Mouse (Mus musculus) embryonic facial prominence, embryonic 12.5 days (tissue): ENCODE data around the gene 4931414P19Rik. TPM values are rescaled to one million over a fixed set of nuclear protein-coding genes. Genes with fewer than 3 reads are reported as not detected.

Source experiments
- ATAC-seq: fragments of 200-750 bp; cut with Nextera tagmentation; 2 replicates; pipeline ENCODE4 v1.8.0; 2017; ENCODE audit not compliant: insufficient number of reproducible peaks, insufficient read depth, low FRiP score, low TSS enrichment
- H3K27ac ChIP-seq: fragments of 300-500 bp; sonication (generic); 2 replicates; pipeline ENCODE4 v1.5.1; 2016; ENCODE audit warnings: mild to moderate bottlenecking
- H3K27me3 ChIP-seq: fragments of 300-500 bp; sonication (generic); 2 replicates; pipeline ENCODE4 v1.6.1; 2016; ENCODE audit warnings: mild to moderate bottlenecking, moderate library complexity
- H3K36me3 ChIP-seq: fragments of 300-500 bp; sonication (generic); 2 replicates; pipeline ENCODE4 v1.6.1; 2016; ENCODE audit warnings: mild to moderate bottlenecking
- H3K4me1 ChIP-seq: fragments of 300-500 bp; sonication (generic); 2 replicates; pipeline ENCODE4 v1.6.1; 2016
- H3K4me2 ChIP-seq: fragments of 300-500 bp; sonication (generic); replicated peaks from 2 replicates; pipeline ENCODE4 v1.6.1; 2016; ENCODE audit warnings: mild to moderate bottlenecking, moderate library complexity
- H3K4me3 ChIP-seq: fragments of 300-500 bp; sonication (generic); 2 replicates; pipeline ENCODE4 v1.5.1; 2016; ENCODE audit warnings: mild to moderate bottlenecking
- H3K9ac ChIP-seq: fragments of 300-500 bp; sonication (generic); 2 replicates; pipeline ENCODE4 v1.6.1; 2016; ENCODE audit warnings: mild to moderate bottlenecking, moderate library complexity
- H3K9me3 ChIP-seq: fragments of 300-500 bp; sonication (generic); 2 replicates; pipeline ENCODE4 v1.6.1; 2016; ENCODE audit warnings: mild to moderate bottlenecking, moderate library complexity
- WGBS: fragments of 180-500 bp; shearing (Covaris S2); methylation state at CpG from one replicate; pipeline ENCODE4 v1.1.7; 2016; 5-methylcytosine and 5-hydroxymethylcytosine counted together
- polyA plus RNA-seq: library from polyadenylated mRNA; unstranded; fragments of >200 nt; fragmentation: Nextera tagmentation; extraction: Ambion mirVana; gene quantifications from 2 replicates; pipeline ENCODE4 v1.2.1, GENCODE M21; 2016

Gene 4931414P19Rik
- polyA plus RNA-seq, 1 experiment from 2014 or later, result 10.1 TPM

DNA sequence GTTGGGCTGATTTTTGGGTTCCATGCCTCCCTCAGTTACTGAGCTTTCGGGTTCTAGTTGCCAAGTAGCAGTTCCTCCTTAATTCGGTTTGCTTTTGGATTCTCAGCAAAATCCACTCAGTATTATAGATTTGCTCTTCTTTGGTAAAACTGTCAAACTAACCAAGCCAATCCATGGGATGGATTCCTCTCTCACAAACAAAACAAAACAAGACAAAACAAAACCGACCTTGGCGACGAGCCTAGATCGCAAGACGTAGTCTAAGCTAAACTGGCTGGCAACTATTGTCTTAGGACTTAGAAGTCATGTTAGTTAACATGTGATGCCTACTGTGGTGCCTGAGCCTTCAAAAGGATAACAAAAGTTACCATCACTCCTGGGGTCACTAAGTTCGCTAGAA lies 2.1 kb downstream of the 4931414P19Rik start:
- peaks cover 7% of the 10 kb centered on the region; the same call in 1 of the 2 replicates for H3K36me3 ChIP-seq
- H3K9me3 ChIP-seq, result no peaks in the 10 kb centered on the region
- peak overlapping the region; percentile 62 for H3K4me3 ChIP-seq
- ATAC-seq, result no peak
- H3K27me3 ChIP-seq, result no peaks in the 10 kb centered on the region
- H3K4me2 ChIP-seq, result peak overlapping the region; percentile 47
- H3K4me1 ChIP-seq, result peaks cover 10% of the 10 kb centered on the region
- H3K27ac ChIP-seq, result peak overlapping the region; percentile 91; the same call in 1 of the 2 replicates
- no peak overlapping the region for H3K9ac ChIP-seq
- 84% methylated on average over 8 of the region's 8 CpGs for WGBS

DNA sequence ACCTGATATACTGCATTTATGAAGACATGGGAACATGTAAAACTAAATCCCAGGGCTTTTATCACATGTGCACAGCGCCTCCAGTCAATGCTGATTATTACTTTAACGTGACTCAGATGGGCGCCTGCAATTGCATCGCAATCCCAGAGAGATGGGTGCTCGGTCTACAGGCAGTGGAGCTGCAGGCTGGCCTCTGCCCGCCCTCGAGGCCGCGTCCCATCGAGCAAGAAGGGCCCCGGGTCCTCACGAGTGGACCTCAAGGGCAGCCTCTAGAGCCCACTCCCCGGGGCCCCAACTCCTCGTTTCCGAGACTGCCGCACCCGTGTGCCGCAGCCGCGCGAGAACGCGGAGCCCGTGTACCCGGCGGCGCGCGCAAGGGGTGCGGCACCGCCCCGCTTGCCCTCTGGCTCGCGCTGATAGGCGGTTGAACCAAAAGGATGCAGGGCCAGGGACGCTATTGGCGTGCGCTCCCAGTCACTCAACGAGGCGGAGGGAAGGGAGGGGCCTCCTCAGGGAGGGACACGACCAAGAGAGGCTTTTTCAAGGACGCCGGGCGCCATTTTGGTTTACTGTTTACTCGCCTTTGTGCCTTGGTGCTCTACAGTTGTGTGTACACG lies 2.6 kb downstream of the 4931414P19Rik start:
- Histone ChIP-seq H3K9me3 (no peaks in the 10 kb centered on the region), H3K9ac (peak overlapping the region; percentile 70), H3K27me3 (no peaks in the 10 kb centered on the region), H3K4me1 (peaks cover 10% of the 10 kb centered on the region), H3K36me3 (peaks cover 7% of the 10 kb centered on the region; the same call in 1 of the 2 replicates), H3K4me3 (peak overlapping the region; percentile 62), H3K27ac (peak overlapping the region; percentile 91), H3K4me2 (peak overlapping the region; percentile 47)
- peak; percentile 97 for ATAC-seq
- under 1% methylated on average over 46 of the region's 46 CpGs for WGBS

DNA sequence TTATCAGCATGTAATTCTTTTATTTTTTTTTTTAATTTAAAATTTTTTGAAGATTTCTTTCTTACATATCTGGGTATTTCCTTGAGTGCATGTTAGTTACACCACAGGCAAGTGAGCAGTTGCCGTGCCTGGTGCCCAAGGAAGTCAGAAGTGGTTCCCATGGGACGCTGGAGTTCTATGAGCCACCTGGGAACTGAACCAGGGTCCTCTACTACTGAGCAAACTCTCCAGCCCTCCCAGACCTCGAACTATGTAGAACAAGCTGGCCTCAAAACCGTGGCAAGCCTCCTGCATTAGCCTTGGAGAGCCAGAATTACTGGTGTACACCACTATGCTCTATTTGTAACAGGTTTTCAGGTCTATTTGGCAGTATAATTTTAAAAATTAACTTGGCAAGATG lies 3.2 kb downstream of the 4931414P19Rik start:
- Histone ChIP-seq H3K4me1 (peaks cover 10% of the 10 kb centered on the region), H3K36me3 (peaks cover 7% of the 10 kb centered on the region; the same call in 1 of the 2 replicates)
- no peak for ATAC-seq

DNA sequence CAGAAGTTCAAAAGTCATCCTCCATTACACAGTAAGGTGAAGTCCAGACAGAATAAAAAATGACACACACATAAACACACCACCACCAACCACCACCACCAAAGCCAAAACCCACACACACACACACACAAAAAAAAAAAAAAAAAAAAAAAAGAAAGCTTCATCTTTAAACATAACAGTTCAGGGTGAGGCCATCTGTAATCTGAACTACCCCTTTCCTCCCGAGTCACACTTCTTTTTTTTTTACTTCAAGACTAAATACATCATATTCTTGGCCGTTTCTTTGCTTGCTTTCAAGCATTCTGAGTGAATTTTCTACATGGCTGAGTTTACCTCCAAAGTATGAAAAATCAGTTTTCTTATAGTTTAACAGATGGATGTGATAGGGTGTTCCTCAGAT lies 4.2 kb downstream of the 4931414P19Rik start:
- Histone ChIP-seq H3K27ac (no peak overlapping the region), H3K36me3 (peaks cover 7% of the 10 kb centered on the region; the same call in 1 of the 2 replicates), H3K4me1 (peaks cover 10% of the 10 kb centered on the region), H3K9me3 (no peaks in the 10 kb centered on the region), H3K27me3 (no peaks in the 10 kb centered on the region), H3K4me3 (no peak overlapping the region), H3K9ac (no peak overlapping the region), H3K4me2 (no peak overlapping the region)
- no peak for ATAC-seq
- WGBS, result 57% methylated on average over 2 of the region's 2 CpGs

More for the DNA sequence above, 3.2 kb downstream of the 4931414P19Rik start:
- peak overlapping the region; percentile 70 for H3K9ac ChIP-seq
- H3K4me3 ChIP-seq, result peak overlapping the region; percentile 62
- peak overlapping the region; percentile 47 for H3K4me2 ChIP-seq
- no peaks in the 10 kb centered on the region for H3K27me3 ChIP-seq
- 51% methylated on average over 4 of the region's 4 CpGs for WGBS
- peak overlapping the region; percentile 91 for H3K27ac ChIP-seq
- H3K9me3 ChIP-seq, result no peaks in the 10 kb centered on the region

DNA sequence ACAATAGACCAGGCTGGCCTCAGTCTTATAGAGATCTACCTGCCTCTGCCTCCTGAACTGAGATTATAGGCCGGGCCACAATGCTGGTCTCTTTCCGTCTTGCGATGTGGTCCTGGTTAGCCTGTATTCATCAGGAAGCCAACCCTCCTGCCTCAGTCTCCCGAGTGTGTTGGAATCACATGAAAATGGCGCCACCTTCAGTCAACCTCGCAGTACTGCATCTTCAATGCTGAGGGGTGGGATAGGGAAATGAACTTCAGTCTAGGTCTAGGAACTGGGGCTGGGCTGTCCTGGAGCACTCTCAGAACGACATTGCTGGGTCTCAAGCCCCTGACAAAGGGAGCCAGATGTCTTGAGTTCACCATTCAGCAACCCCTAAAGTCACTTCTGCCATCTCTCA lies 8.7 kb downstream of the 4931414P19Rik start:
- Histone ChIP-seq H3K4me2 (no peak overlapping the region), H3K4me3 (no peak overlapping the region), H3K9ac (no peak overlapping the region), H3K27ac (no peak overlapping the region), H3K36me3 (peaks cover 19% of the 10 kb centered on the region), H3K4me1 (no peaks in the 10 kb centered on the region), H3K27me3 (no peaks in the 10 kb centered on the region), H3K9me3 (no peaks in the 10 kb centered on the region)
- ATAC-seq, result no peak
- WGBS, result 81% methylated on average over 7 of the region's 7 CpGs

DNA sequence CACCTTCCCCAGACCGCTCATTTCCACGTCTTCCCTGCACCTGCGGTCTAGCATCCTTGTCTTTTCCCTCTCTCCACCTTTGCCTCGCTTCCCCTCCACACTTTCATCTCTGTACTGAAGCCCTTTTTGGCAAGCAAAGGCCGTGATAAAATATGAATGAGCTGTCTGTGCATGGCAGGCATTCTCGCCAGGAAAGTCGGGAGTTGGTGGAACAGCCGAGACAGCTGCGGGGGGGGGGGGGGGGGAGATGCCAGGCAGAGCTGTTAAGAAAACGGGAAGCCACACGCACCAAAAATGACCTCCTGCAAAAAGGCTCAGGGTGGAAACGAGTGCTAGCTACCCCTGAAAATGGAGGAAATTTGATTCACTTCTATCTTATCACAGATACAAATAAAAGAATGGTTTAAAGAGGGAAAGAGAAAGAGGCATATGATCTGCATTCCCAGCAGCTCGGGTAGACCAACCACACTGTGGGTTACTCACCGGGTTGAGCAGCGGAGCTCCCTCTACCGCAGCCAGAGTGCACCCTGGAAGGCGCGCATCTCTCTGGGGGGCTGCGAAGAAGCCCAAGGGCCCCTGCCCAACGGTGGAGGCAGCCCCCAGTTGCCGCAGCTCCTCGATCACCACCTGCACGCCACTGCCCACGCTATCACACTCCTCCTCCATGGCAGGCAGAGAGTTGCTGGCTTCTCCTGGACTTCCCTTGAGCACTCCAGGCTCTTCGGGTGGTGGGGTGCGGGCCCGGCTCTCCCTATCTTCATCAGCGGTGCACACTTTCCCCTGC lies 11.0 kb downstream of the 4931414P19Rik start:
- H3K4me1 ChIP-seq, result no peaks in the 10 kb centered on the region
- no peak overlapping the region for H3K4me3 ChIP-seq
- no peaks in the 10 kb centered on the region for H3K9me3 ChIP-seq
- no peak overlapping the region for H3K4me2 ChIP-seq
- WGBS, result 63% methylated on average over 28 of the region's 28 CpGs
- H3K27ac ChIP-seq, result no peak overlapping the region
- ATAC-seq, result no peak
- H3K36me3 ChIP-seq, result peaks cover 26% of the 10 kb centered on the region
- no peaks in the 10 kb centered on the region for H3K27me3 ChIP-seq
- H3K9ac ChIP-seq, result no peak overlapping the region

DNA sequence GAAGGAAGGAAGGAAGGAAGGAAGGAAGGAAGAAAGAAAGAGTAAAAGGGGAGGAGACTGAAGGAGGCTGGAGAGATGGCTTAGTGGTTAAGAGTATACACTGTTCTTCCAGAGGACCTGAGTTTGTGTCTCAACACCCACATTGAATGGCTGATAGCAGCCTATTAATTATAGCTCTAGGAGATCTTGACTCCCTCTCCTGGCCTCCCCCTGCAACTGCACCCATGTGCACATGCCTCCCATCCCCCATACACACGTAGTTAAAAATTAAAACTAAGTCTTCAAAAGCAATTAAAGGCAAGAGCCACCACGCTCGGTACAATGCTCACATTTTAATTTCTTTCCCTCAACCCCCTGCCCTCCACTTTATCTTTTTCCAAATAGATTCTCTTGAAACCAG lies 11.7 kb downstream of the 4931414P19Rik start:
- Histone ChIP-seq H3K4me3 (no peak overlapping the region), H3K9me3 (no peaks in the 10 kb centered on the region), H3K36me3 (peaks cover 21% of the 10 kb centered on the region), H3K27ac (no peak overlapping the region), H3K27me3 (no peaks in the 10 kb centered on the region), H3K9ac (no peak overlapping the region), H3K4me2 (no peak overlapping the region), H3K4me1 (no peaks in the 10 kb centered on the region)
- ATAC-seq, result no peak
- 95% methylated on average over 3 of the region's 3 CpGs for WGBS

DNA sequence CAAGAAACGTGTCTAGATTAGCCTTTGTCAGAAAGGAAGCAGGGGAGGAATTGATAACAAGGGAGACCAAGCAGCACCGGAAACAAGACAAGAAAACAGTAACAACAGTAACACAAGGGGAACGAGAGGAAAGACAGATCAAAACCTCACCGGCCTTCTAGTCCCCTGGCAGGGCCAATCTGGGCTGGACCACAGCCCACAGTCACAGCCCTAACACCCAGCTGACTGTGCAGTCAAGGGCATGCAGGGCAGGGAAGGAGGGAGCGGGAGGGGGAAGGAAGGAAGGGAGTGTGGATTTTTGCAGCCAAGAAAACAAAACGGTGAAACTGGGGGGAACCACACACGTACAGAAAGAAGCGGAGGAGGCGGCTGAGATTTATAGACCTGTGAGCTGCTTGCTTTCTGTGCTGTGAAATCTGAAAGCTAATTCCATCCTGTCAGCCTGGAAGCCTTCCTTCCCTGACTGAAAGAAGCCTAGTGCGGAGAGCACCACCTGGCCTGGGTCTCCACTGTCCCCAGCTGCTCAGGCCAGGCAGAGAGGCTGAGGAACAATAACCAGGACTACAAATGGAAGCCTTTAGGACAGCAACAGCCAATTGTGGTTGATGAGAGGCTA lies 13.4 kb downstream of the 4931414P19Rik start:
- ATAC-seq, result no peak
- Histone ChIP-seq H3K27ac (0 out of 2 replicates have a peak overlapping the region, but pooled peaks have one; percentile 25), H3K4me3 (no peak overlapping the region), H3K4me1 (no peaks in the 10 kb centered on the region), H3K9ac (no peak overlapping the region), H3K4me2 (no peak overlapping the region), H3K27me3 (no peaks in the 10 kb centered on the region), H3K9me3 (no peaks in the 10 kb centered on the region), H3K36me3 (peaks cover 18% of the 10 kb centered on the region)
- 74% methylated on average over 10 of the region's 10 CpGs for WGBS

DNA sequence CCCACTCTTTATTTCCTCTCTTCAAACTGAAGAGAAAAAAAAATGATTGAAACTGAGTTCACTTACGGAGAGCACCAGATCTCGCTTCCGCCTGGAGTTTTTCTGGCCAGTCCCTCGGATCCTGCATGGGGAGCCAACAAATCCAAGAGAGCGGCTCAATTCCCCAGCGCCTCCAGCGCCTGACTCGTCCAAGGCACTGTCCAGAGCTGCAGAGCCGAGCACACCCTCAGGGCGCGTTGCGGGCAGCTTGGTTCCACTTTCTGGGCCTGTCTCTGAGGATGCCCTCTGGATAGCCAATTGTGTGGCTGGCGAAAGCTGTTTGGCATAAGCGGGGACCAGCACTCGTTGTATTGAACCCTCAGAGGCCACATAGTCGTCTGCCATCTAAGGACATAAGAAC lies 14.7 kb downstream of the 4931414P19Rik start:
- Histone ChIP-seq H3K4me1 (no peaks in the 10 kb centered on the region), H3K9me3 (no peaks in the 10 kb centered on the region), H3K36me3 (peaks cover 18% of the 10 kb centered on the region), H3K4me2 (no peak overlapping the region), H3K27me3 (no peaks in the 10 kb centered on the region), H3K9ac (no peak overlapping the region), H3K27ac (no peak overlapping the region), H3K4me3 (no peak overlapping the region)
- no peak for ATAC-seq
- WGBS, result 89% methylated on average over 16 of the region's 16 CpGs

DNA sequence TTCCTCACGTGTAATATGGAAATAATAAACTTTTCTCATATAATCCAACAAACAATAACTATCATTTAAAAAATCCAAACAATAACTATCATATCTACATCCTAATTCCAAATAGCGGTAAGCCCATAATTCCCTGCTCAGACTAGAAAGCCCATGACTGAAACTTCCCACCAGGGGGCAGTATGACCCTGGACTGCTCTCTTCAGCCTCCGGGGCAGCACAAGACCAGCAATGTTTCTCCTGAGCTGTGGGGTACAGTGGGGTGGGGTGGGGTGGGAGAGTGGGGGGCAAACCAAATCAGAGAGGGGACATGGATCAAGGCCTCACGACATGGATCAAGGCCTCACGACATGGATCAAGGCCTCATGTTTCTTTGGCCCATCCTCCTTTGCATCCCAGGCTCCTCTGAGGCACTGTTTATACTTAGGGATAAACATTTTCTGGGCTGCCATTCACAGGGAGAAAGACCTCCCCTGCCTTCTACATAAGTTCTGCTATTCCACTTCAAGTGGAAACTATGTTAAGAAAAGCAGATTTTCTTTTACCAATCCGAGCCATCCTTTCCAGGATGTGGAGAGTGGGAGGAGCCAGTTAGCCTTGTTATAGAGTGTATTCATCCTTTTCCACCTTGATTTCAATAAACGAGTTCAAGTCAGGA lies 22.0 kb downstream of the 4931414P19Rik start:
- H3K27me3 ChIP-seq, result no peaks in the 10 kb centered on the region
- H3K4me1 ChIP-seq, result no peaks in the 10 kb centered on the region
- H3K4me3 ChIP-seq, result no peak overlapping the region
- H3K27ac ChIP-seq, result no peak overlapping the region
- peaks cover 24% of the 10 kb centered on the region for H3K36me3 ChIP-seq
- no peaks in the 10 kb centered on the region for H3K9me3 ChIP-seq
- no peak overlapping the region for H3K4me2 ChIP-seq
- ATAC-seq, result no peak
- H3K9ac ChIP-seq, result no peak overlapping the region
- 47% methylated on average over 7 of the region's 7 CpGs for WGBS

DNA sequence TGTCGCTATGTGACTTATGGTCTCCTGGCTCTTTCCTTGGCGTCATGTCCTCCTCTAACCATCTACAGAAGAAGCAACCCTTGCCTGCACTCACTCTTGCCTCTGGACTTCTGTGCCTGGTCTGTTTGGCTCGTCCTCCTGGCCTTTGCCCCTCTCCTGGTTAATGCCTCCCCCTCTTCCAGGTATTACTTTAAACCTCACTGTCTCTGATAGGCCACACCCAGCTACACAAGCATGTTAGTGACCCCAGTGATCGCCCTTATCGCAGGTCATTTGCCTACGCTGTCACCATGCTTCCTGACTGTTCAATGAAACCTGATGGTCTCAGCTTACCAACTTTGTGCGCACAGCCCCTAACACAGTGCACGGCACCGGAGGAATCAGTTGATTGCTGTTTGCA lies 23.3 kb downstream of the 4931414P19Rik start:
- H3K4me1 ChIP-seq, result no peaks in the 10 kb centered on the region
- no peak overlapping the region for H3K4me2 ChIP-seq
- no peak for ATAC-seq
- H3K9me3 ChIP-seq, result no peaks in the 10 kb centered on the region
- whole genome bisulfite sequencing, result 90% methylated on average over 9 of the region's 9 CpGs
- H3K27ac ChIP-seq, result no peak overlapping the region
- no peaks in the 10 kb centered on the region for H3K27me3 ChIP-seq
- peaks cover 24% of the 10 kb centered on the region for H3K36me3 ChIP-seq
- no peak overlapping the region for H3K4me3 ChIP-seq
- no peak overlapping the region for H3K9ac ChIP-seq
